Mouse (Mus musculus) erythroblast, embryonic 14.5 days (primary cell): ENCODE measurements around the gene Isy1. TPM values are rescaled to one million over a fixed set of nuclear protein-coding genes. Genes with fewer than 3 reads are reported as not detected.

Experiments
- H3K27me3 ChIP-seq: 2 replicates; pipeline ENCODE4 v1.6.1; 2012; ENCODE audit warnings: inconsistent platforms; ENCODE audit not compliant: control insufficient read depth
- H3K36me3 ChIP-seq: 2 replicates; pipeline ENCODE4 v1.6.1; 2012; ENCODE audit warnings: mild to moderate bottlenecking, inconsistent platforms; ENCODE audit not compliant: control insufficient read depth
- H3K4me1 ChIP-seq: 2 replicates; pipeline ENCODE4 v1.6.1; 2012; ENCODE audit warnings: inconsistent platforms; ENCODE audit not compliant: control insufficient read depth
- H3K4me3 ChIP-seq: replicated peaks from 2 replicates; pipeline ENCODE3; 2012; ENCODE audit warnings: moderate library complexity, mild to moderate bottlenecking, inconsistent platforms
- H3K9me3 ChIP-seq: 2 replicates; pipeline ENCODE4 v1.6.1; 2012; ENCODE audit warnings: low read length, inconsistent platforms, mixed read lengths; ENCODE audit not compliant: control insufficient read depth
- GATA1 ChIP-seq: IDR thresholded peaks from 2 replicates; pipeline ENCODE4 v1.6.1; 2012; ENCODE audit warnings: low read length, inconsistent platforms, mixed read lengths
- TAL1 ChIP-seq: IDR thresholded peaks from 3 replicates; pipeline ENCODE4 v1.6.1; 2012; ENCODE audit warnings: low read length, inconsistent platforms, mixed read lengths
- polyA plus RNA-seq: library from polyadenylated mRNA; stranded (reverse); fragments of >175 nt; gene quantifications from 2 replicates; pipeline ENCODE4 v1.2.3, GENCODE M21; 2012

Gene Isy1
- polyA plus RNA-seq, 1 experiment, result 2.6 TPM

- Histone ChIP-seq H3K36me3 (peaks cover 10% of the 10 kb centered on the region), H3K9me3 (no peaks in the 10 kb centered on the region), H3K4me1 (peaks cover 41% of the 10 kb centered on the region), H3K4me3 (no peak overlapping the region), H3K27me3 (peaks cover 13% of the 10 kb centered on the region)
- TF ChIP-seq GATA1 (no peak), TAL1 (no peak)
Observed at GRCm38 (mm10) chr6:87853446-87853845, 14.8 kb upstream of the Isy1 start.

DNA sequence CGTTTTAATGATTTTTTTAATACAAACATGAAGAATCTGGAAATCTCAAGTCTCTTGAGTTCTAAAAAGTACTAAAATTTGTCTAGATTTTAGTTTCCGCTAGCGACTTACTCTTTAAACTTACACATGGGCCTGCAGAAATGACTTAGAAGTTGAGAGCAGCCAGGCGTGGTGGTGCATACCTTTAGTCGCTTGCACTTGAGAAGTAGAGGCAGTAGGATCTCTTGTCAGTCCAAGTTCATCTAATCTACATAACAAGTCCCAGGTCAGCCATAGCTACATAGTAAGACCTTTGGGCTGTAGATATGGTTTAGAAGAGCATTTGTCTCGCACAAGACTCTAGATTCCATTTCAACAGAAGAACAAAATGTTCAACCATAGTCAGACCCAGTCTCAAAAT lies 13.3 kb upstream of the Isy1 start:
- Histone ChIP-seq H3K36me3 (peaks cover 26% of the 10 kb centered on the region), H3K27me3 (peaks cover 6% of the 10 kb centered on the region), H3K9me3 (no peaks in the 10 kb centered on the region), H3K4me1 (peaks cover 56% of the 10 kb centered on the region), H3K4me3 (peak overlapping the region; percentile 100)
- no peak for TF ChIP-seq TAL1
- no peak for TF ChIP-seq GATA1

DNA sequence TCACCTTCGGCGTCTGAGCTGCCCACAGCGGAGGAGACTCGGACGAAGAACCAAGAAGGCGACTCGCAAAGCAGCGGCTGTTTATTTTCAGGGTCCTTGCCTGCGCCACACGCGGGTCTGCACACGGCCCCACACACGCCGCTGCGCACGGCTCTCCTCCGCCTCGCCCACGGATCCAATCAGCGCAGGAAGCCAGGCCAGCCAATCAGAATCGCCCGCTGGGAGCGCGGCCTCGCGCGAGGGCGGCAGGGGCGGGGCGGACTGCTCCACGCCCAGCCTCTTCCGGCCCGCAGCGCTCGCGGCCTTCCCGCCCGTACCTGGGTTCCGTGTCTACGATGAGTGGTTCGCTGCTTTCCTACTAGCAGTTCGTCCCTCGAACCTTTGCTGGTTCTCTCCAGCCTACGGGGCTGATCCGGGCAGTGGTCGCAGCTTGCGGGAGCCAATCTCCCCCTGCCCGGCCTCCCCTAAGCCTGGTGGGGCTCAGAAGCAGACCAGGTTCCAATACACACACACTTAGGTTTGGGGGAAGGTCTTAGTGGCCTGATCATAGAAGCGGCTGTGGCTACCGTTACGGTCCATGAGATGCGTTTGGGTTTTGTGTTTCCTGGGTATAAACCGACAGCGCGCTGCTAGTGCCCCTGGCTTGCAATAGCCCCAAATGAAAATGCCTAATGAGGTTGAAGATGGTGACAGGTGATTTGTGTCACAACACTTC lies 12.5 kb upstream of the Isy1 start, which contains the start of gene Cnbp:
TSS of gene Cnbp (minus strand) at position 207 of the 715 bp plus-strand sequence.
- H3K9me3 ChIP-seq, result no peaks in the 10 kb centered on the region
- H3K36me3 ChIP-seq, result peaks cover 34% of the 10 kb centered on the region
- H3K4me1 ChIP-seq, result peaks cover 62% of the 10 kb centered on the region
- TF ChIP-seq TAL1 (no peak), GATA1 (no peak)
- H3K4me3 ChIP-seq, result peak within 1 kb of the TSS; percentile 100
- no peaks in the 10 kb centered on the region for H3K27me3 ChIP-seq

DNA sequence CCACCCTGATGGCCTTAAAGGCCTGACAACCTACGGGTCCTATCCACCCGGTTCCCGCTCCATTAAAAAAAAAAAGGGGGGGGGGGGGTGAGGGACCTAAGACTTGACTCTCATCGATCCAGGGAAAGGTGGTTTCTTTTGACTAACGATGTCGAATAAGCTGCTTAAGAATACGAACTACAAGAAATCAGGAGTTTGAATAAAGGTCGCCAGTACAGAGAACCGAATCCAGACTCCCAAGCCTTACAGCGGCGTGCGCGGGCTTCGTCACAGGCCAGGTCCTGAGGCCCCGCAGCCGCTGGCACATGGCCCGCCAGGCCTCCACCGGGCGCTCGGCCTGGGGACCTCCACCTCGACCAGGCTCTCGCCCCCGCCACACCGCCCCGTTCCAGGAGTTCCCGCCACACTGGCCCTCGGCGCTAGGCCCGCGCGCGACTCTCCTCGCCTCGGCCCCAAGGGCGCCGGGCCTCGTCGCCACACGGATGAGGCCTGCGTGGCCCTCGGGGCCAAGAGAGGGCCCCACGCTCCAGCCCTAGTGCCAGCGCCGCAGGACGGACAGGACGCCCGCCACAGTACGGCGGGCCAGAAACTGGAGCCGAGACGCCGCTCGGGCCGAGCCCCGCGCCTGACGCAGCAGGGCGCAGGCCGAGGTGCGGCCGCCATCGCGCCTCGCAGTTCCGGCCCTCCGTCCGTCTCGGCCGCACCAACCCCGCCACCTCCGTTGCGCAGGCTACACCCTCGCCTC lies 11.7 kb upstream of the Isy1 start:
- H3K4me3 ChIP-seq, result peak overlapping the region; percentile 100
- H3K4me1 ChIP-seq, result peaks cover 63% of the 10 kb centered on the region
- H3K36me3 ChIP-seq, result peaks cover 41% of the 10 kb centered on the region
- TF ChIP-seq TAL1, result no peak
- TF ChIP-seq GATA1, result no peak
- H3K27me3 ChIP-seq, result no peaks in the 10 kb centered on the region
- no peaks in the 10 kb centered on the region for H3K9me3 ChIP-seq

- peaks cover 66% of the 10 kb centered on the region for H3K4me1 ChIP-seq
Observed at GRCm38 (mm10) chr6:87849780-87850154, 11.2 kb upstream of the Isy1 start.

GRCm38 (mm10) chr6:87846813-87847212 lies 8.2 kb upstream of the Isy1 start:
- TF ChIP-seq GATA1 (no peak), TAL1 (no peak)
- Histone ChIP-seq H3K9me3 (no peaks in the 10 kb centered on the region), H3K36me3 (peaks cover 76% of the 10 kb centered on the region), H3K4me3 (no peak overlapping the region), H3K27me3 (no peaks in the 10 kb centered on the region), H3K4me1 (peaks cover 47% of the 10 kb centered on the region)

More at GRCm38 (mm10) chr6:87849780-87850154, 11.2 kb upstream of the Isy1 start:
- Histone ChIP-seq H3K4me3 (peak overlapping the region; percentile 100), H3K27me3 (no peaks in the 10 kb centered on the region), H3K9me3 (no peaks in the 10 kb centered on the region), H3K36me3 (peaks cover 47% of the 10 kb centered on the region)
- TF ChIP-seq TAL1, result no peak

- TF ChIP-seq TAL1 (no peak), GATA1 (no peak)
- Histone ChIP-seq H3K4me1 (peaks cover 49% of the 10 kb centered on the region), H3K27me3 (no peaks in the 10 kb centered on the region), H3K4me3 (no peak overlapping the region), H3K36me3 (peaks cover 93% of the 10 kb centered on the region), H3K9me3 (no peaks in the 10 kb centered on the region)
Observed at GRCm38 (mm10) chr6:87845031-87845695, 6.6 kb upstream of the Isy1 start.

DNA sequence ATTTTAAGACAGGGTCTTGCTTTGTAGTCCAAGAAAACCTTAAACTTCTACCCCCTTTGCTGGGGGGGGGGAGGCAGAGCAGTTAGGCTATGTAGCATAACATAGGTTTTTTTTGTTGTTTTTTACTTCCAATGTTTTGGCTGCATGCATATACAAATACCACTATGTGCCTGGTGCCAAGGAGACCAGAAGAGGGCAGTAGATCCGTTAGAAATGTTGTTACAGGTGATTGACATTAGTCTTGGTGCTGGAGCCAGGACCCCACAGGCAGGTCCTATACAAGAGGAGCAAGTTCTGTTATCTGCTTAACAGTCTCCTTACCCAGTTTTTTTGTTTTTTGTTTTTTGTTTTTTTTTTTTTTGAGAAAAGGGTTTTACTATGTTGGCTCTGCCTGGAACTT lies 3.7 kb upstream of the Isy1 start:
- Histone ChIP-seq H3K36me3 (peaks cover 75% of the 10 kb centered on the region), H3K27me3 (no peaks in the 10 kb centered on the region), H3K4me1 (peaks cover 51% of the 10 kb centered on the region), H3K4me3 (no peak overlapping the region), H3K9me3 (no peaks in the 10 kb centered on the region)
- no peak for TF ChIP-seq GATA1
- TF ChIP-seq TAL1, result no peak

- Histone ChIP-seq H3K4me3 (no peak overlapping the region), H3K27me3 (no peaks in the 10 kb centered on the region), H3K9me3 (no peaks in the 10 kb centered on the region), H3K36me3 (peaks cover 73% of the 10 kb centered on the region), H3K4me1 (peaks cover 53% of the 10 kb centered on the region)
- no peak for TF ChIP-seq TAL1
- no peak for TF ChIP-seq GATA1
Observed at GRCm38 (mm10) chr6:87841635-87842034, 3.0 kb upstream of the Isy1 start.
